Mouse (Mus musculus) forebrain, postnatal 0 days (tissue): Measurements from ENCODE around the gene Lgals4. TPM values are rescaled to one million over a fixed set of nuclear protein-coding genes. Genes with fewer than 3 reads are reported as not detected.

Experiments used
- ATAC-seq: fragments of 200-750 bp; cut with Nextera tagmentation; 2 replicates; pipeline ENCODE4 v1.8.0; 2017; ENCODE audit warnings: mild to moderate bottlenecking, moderate library complexity
- DNase-seq: peaks from one replicate; pipeline ENCODE4 v3.0.0-alpha.2; 2015
- H3K27ac ChIP-seq: fragments of 300-500 bp; sonication (generic); 2 replicates; pipeline ENCODE4 v1.5.1; 2014; ENCODE audit warnings: low read depth, mild to moderate bottlenecking, antibody characterized with exemption, low read length, moderate library complexity, mixed read lengths
- H3K27me3 ChIP-seq: fragments of 300-500 bp; sonication (generic); 2 replicates; pipeline ENCODE4 v1.6.1; 2014; ENCODE audit warnings: mild to moderate bottlenecking, low read length, mixed read lengths; ENCODE audit not compliant: insufficient read depth
- H3K36me3 ChIP-seq: fragments of 300-500 bp; sonication (generic); 2 replicates; pipeline ENCODE4 v1.6.1; 2014; ENCODE audit warnings: mild to moderate bottlenecking, moderate library complexity; ENCODE audit not compliant: insufficient read depth
- H3K4me1 ChIP-seq: fragments of 300-500 bp; sonication (generic); 2 replicates; pipeline ENCODE4 v1.6.1; 2014; ENCODE audit warnings: antibody characterized with exemption; ENCODE audit not compliant: insufficient read depth
- H3K4me2 ChIP-seq: fragments of 300-500 bp; sonication (generic); 2 replicates; pipeline ENCODE4 v1.6.1; 2014; ENCODE audit warnings: low read depth, mild to moderate bottlenecking, moderate library complexity
- H3K4me3 ChIP-seq: fragments of 300-500 bp; sonication (generic); 2 replicates; pipeline ENCODE4 v1.5.1; 2014; ENCODE audit warnings: low read depth, low read length, mixed read lengths
- H3K9ac ChIP-seq: fragments of 300-500 bp; sonication (generic); 2 replicates; pipeline ENCODE4 v1.6.1; 2014; ENCODE audit warnings: mild to moderate bottlenecking
- H3K9me3 ChIP-seq: fragments of 300-500 bp; sonication (generic); 2 replicates; pipeline ENCODE4 v1.6.1; 2016; ENCODE audit warnings: low read length
- CTCF ChIP-seq: sonication (generic); IDR thresholded peaks from 2 replicates; pipeline ENCODE4 v1.5.1; 2016; ENCODE audit warnings: antibody characterized with exemption, control low read depth, low read depth
- WGBS: fragments of 180-500 bp; shearing (Covaris S2); extraction: QIAGEN DNeasy Blood & Tissue Kit; methylation state at CpG from one replicate; pipeline ENCODE4 v1.1.7; 2014; 5-methylcytosine and 5-hydroxymethylcytosine counted together
- polyA plus RNA-seq: library from polyadenylated mRNA; unstranded; fragments of >200 nt; fragmentation: Nextera tagmentation; extraction: Ambion mirVana; gene quantifications from 2 replicates; pipeline ENCODE4 v1.2.1, GENCODE M21; 2015
- total RNA-seq: library from RNA; depleted of rRNA; stranded (reverse); fragments of >200 nt; gene quantifications from 2 replicates; pipeline ENCODE4 v1.2.3, GENCODE M21; 2014

Lgals4 gene
- total and polyA plus RNA-seq, 2 experiments from 2014 or later, result 2.4 to 3.5 TPM

- Histone ChIP-seq H3K36me3 (peaks cover 48% of the 10 kb centered on the region), H3K27ac (no peak overlapping the region), H3K9ac (no peak overlapping the region), H3K4me2 (no peak overlapping the region), H3K4me1 (0 out of 2 replicates have a peak, but pooled peaks cover 4% of the 10 kb centered on the region), H3K4me3 (no peak overlapping the region), H3K9me3 (no peaks in the 10 kb centered on the region), H3K27me3 (no peaks in the 10 kb centered on the region)
- WGBS, result 59% methylated on average over 10 of the region's 10 CpGs
- no peak for TF ChIP-seq CTCF
- no peak for ATAC-seq
- no peak for DNase-seq
Observed at GRCm38 (mm10) chr7:28822993-28823903, 10.4 kb upstream of the Lgals4 start.

DNA sequence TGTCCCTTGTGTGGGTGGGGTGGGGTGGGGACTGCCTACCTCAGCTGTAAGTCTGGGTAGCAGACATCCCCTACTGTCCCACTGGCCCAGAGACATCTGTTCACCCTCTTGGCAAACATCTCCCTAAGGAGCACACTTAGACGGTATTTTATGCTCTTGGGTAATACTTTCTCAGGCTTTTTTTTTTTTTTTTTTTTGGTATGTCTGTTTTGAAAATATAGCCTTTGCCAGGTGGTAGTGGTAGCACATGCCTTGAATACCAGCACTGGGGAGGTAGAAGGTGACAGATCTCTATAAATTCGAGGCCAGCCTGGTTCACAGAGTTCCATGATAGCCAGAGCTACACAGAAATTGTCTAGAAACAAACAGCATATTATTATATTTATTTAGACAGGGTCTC is 9.7 kb upstream of the Lgals4 start:
- DNase-seq, result no peak
- no peak overlapping the region for H3K27ac ChIP-seq

DNA sequence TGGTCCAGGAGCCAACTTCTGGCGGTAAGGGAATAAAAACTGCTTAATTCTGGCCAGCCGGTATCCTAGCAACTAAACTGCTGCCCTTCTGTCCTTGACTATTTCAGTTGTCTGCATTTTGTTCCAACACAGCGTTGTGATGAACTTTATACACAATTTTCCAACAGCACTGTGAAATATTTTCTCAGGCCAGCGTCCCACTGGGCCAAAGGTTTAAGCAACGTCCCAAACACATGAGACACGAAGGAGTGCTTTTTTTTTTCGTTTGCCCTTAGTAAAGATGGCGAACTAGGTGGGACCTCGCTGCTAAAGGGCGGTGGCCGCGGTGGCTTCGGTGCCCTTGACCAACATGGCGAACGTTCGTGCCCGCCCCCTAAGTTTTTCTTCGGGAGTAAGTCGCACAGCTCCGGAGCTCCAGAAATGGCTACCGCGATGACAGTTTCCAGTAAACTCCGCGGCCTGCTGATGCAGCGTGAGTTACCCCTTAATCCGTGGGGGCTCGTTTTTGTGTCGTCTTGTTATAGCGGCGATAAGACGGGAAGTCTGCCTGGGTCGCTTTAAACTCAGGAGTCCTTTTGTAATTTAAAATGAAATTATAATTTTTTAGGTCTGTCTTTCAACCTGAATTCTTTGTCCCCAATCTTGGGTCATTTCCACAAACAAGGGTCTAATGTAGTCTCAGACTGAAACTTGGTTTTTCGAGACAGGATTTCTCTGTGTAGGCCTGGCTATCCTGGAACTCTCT is 8.5 kb upstream of the Lgals4 start, which contains the start of gene Ech1:
Gene Ech1 (plus strand): TSS at position 277 of the 745 bp plus-strand sequence.
- peak within 1 kb of the TSS; percentile 62 for H3K9ac ChIP-seq
- peak; percentile 92 for ATAC-seq
- H3K4me1 ChIP-seq, result 0 out of 2 replicates have a peak, but pooled peaks cover 4% of the 10 kb centered on the region
- H3K27me3 ChIP-seq, result no peaks in the 10 kb centered on the region
- peaks cover 38% of the 10 kb centered on the region for H3K36me3 ChIP-seq
- H3K9me3 ChIP-seq, result no peaks in the 10 kb centered on the region
- WGBS, result 3% methylated on average over 33 of the region's 33 CpGs
- peak within 1 kb of the TSS; percentile 58 for H3K4me2 ChIP-seq
- peak within 1 kb of the TSS; percentile 55 for H3K4me3 ChIP-seq
- DNase-seq, result peak; percentile 95
- peak within 1 kb of the TSS; percentile 79 for H3K27ac ChIP-seq
- TF ChIP-seq CTCF, result no peak

More for the DNA sequence above, 9.7 kb upstream of the Lgals4 start:
- Histone ChIP-seq H3K4me3 (no peak overlapping the region), H3K9me3 (no peaks in the 10 kb centered on the region), H3K9ac (no peak overlapping the region), H3K4me2 (no peak overlapping the region), H3K36me3 (peaks cover 41% of the 10 kb centered on the region), H3K4me1 (0 out of 2 replicates have a peak, but pooled peaks cover 4% of the 10 kb centered on the region), H3K27me3 (no peaks in the 10 kb centered on the region)
- no peak for TF ChIP-seq CTCF
- 62% methylated on average over 2 of the region's 2 CpGs for WGBS
- no peak for ATAC-seq

- H3K9me3 ChIP-seq, result no peaks in the 10 kb centered on the region
- ATAC-seq (0 out of 2 replicates have a peak, but pooled peaks have one; percentile 23), DNase-seq (no peak)
- H3K27me3 ChIP-seq, result no peaks in the 10 kb centered on the region
- peak overlapping the region; percentile 62 for H3K9ac ChIP-seq
- H3K4me1 ChIP-seq, result 0 out of 2 replicates have a peak, but pooled peaks cover 4% of the 10 kb centered on the region
- H3K4me3 ChIP-seq, result peak overlapping the region; percentile 55
- peak; percentile 25 for TF ChIP-seq CTCF
- H3K4me2 ChIP-seq, result peak overlapping the region; percentile 58
- H3K36me3 ChIP-seq, result peaks cover 36% of the 10 kb centered on the region
- H3K27ac ChIP-seq, result peak overlapping the region; percentile 79
- 51% methylated on average over 11 of the region's 11 CpGs for WGBS
Observed at GRCm38 (mm10) chr7:28825686-28826401, 7.8 kb upstream of the Lgals4 start.

DNA sequence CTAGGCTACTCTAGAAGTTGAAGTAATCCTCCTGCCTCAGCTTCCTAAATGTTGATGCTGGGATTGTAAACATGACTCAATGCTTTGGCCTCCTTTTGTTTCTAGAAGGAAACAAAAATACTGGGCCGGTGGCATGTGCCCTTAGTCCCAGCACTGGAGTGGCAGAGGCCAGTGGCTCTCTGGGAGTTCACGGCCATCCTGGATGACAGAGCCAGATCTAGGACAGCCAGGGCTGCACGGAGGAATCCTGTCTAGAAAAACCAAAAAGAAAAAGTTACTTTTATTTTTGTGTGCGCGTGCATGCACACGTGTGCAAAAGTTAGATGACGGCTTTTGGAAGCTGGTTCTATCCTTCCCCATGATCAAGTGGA is 7.3 kb upstream of the Lgals4 start:
- no peak overlapping the region for H3K27ac ChIP-seq

GRCm38 (mm10) chr7:28827338-28827737 is 6.3 kb upstream of the Lgals4 start:
- Histone ChIP-seq H3K9me3 (no peaks in the 10 kb centered on the region), H3K4me1 (0 out of 2 replicates have a peak, but pooled peaks cover 4% of the 10 kb centered on the region)

More for the DNA sequence above, 7.3 kb upstream of the Lgals4 start:
- Histone ChIP-seq H3K27me3 (no peaks in the 10 kb centered on the region), H3K9ac (no peak overlapping the region), H3K36me3 (peaks cover 36% of the 10 kb centered on the region), H3K4me1 (0 out of 2 replicates have a peak, but pooled peaks cover 4% of the 10 kb centered on the region), H3K4me2 (peak overlapping the region; percentile 58; the same call in 1 of the 2 replicates), H3K4me3 (no peak overlapping the region), H3K9me3 (no peaks in the 10 kb centered on the region)
- ATAC-seq (no peak), DNase-seq (no peak)
- TF ChIP-seq CTCF, result no peak
- 93% methylated on average over 7 of the region's 7 CpGs for WGBS

More at GRCm38 (mm10) chr7:28827338-28827737, 6.3 kb upstream of the Lgals4 start:
- no peak for TF ChIP-seq CTCF
- Histone ChIP-seq H3K27me3 (no peaks in the 10 kb centered on the region), H3K4me3 (no peak overlapping the region), H3K4me2 (no peak overlapping the region), H3K36me3 (peaks cover 37% of the 10 kb centered on the region), H3K9ac (no peak overlapping the region), H3K27ac (no peak overlapping the region)
- peak; percentile 54 for DNase-seq
- 33% methylated on average over 3 of the region's 3 CpGs for WGBS
- no peak for ATAC-seq
